Mouse (Mus musculus): ENCODE results near the gene Tkt.
"Not testable (repeated sequence)": the region's sequence is repeated elsewhere in the genome, so short reads cannot be mapped to it uniquely, and the experiment has no call there.

Gene Tkt

DNA sequence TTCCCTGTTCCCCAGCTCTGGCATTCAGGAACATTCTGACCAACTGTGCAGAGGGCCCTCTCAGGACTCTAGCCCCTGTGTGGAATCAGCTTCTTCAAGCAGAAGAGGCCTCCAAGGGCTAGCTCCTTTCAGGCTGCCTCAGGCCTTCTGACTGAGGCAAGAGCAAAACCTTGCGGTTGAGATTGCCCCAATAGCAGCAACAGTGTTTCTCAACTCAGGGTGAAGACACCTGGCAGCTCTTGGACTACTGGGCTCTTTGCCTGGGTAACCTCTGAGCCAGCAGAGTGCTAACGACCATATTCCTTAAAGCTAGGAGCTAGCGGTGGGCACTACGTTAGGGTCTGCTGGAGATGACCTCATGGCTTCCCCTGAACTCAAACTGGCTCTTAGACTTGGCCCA lies 5.0 kb downstream of the Tkt start:
- DNase-seq (ENCODE audit: low spot score), result no peak

DNA sequence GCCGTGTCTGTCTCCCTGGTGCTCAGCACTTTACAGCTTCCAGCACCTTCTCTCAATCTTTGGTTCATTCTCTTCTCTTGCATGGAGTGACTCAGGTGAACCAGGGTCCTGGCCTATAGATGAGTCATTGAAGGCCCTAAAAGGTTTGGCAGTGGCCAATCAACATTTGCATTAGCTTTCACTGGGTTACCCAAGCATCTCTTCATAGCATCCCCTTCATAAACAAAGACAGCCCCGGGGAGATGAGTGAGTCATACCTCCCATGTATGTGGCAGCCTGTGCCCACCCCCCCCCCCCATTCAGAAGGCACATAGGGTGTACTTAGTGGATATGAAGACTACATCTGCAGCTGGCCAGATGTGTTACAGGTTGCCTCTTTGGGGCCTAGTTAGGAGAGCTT lies 8.5 kb downstream of the Tkt start:
- no peak for DNase-seq (ENCODE audit: low spot score)

DNA sequence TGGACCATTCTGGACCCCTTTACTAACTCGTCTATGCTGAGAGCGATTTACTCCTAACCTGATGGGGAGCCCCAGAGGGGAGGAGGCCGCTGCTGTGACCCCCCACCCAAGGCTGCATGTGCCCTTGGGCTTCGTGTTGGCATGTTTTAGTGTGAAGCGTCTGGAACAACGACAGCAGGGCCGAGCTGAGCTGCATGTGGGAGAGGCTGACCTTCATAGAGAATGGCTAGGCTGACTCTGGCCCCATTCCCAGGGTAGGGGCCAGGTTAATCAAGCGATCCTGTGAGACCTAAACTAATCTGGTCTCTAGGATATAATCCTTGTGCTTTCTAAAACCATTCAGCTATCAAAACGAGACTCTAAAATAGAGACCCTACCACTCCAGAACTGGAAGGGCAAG lies 9.6 kb downstream of the Tkt start:
- DNase-seq (ENCODE audit: low spot score), result no peak

DNA sequence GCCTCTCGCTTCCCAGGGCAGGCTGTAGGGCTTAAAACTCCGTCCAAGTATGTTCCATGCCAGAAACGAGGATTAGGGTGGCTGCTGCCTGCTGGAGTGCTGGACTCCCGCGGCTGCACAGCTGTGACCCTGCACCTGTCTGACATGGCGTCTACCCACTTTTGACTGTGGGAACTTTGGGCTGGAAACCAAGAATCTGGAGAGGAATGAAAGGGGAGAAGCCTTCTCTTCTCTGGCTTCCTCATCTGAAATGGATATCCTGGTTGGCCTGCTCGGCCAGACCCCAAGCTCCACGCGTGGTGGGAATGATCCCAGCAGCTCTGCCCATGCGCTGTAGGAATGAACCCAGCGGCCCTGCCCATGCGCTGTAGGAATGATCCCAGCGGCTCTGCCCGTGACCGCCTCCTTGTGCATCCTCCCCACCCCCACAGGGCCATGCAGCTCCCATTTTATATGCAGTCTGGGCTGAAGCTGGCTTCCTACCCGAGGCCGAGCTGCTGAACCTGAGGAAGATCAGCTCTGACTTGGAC lies 11.2 kb downstream of the Tkt start:
- no peak for DNase-seq (ENCODE audit: low spot score)

DNA sequence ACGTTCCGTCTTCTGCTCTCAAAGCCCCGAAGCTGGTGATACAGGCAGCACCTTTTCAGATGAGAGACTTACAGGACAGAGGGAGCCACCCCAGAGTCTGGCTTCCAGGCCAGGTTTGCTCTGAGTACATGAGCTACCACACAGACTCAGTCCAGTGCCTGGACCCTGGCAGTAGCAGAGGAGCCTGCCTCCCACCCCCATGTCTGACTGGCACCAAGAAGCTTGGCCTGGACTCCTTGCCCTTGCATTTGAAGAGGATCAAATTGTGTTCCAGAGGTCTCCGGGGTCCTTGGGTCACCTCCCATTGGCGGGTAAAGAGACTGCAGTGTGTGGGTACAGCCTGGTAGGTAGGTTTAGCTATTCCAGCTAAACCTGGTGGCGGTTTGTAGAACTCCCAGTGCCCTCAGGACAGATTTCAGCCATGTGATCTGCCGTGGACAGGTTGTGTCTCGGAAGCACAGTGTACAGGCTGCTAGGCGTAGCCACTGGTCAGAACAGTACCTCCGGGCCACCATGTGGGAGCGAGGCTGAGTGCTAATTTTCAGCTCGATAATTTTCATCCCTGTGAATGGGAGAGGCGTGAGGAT lies 12.7 kb downstream of the Tkt start:
- no peak for DNase-seq (ENCODE audit: low spot score)

DNA sequence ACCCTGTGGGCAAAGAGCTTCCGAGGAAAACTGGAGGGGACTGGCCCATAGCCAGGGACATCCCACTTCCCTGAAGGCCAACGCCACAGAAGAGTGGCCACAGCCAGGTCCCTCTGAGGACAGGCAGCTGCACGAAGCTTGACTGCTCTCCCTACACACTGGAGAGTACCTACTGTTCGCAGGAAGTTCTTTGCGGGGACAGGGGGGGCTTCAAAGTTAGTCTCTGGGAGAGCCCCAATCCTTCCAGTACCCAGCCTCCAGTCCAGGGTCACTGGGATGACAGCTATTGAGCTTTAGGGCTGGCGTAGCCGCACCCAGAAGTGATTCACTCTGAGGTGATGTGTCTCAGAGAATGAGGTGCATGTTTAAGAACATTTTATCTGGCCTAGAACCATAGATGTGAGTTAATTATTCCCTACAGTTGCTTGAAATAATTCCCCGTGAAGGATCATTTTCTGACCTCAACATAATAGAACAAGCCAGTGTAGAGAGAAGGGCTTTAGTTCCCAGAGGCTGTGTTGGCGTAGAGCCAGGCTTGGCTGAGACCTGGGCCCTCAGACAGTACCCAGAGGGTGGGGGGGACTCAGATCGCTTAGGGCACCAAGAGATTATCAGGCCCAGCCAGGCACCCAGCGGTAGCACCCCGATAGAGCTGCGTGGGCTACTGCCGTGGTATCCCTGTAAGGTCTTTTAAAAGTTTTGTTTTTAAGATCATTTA lies 13.5 kb downstream of the Tkt start:
- no peak for DNase-seq (ENCODE audit: low spot score)

DNA sequence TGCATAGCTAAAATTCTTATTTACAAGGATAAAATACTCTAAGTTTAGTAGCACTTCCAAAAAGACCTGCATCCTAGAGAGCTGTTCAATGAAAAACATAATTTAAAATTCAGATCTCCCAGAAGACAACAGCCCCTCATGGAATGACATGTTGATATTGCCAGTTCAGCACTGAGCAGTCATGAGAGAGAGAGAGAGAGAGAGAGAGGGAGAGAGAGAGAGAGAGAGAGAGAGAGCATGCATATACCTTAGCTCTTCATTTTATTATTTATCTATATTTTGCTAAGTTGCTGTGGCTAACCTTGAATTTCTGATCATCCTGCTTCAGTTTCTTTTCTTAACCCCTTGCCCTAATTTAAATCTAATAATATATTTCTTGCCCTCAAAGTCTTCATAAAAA lies 14.2 kb downstream of the Tkt start:
- no peak for DNase-seq (ENCODE audit: low spot score)

DNA sequence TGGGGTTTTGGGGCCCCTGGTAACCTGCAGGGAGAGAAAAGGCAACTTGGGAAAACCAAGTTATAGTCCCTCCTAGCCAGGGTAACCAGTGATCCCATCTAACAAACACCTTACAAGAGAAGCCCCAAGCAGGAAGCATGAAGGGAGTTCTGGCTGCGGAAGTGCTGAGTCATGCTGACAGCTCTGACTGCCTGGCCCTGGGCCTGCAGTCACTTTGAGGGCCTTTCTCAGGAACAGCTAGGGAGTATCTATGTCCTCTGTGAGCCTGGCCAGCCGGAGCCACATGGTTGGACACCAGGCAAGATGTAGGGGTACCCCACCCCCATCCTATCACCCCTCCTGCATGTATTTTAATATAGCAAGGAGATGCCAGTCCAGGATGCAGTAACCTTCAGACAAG lies 16.3 kb downstream of the Tkt start:
- DNase-seq (ENCODE audit: low spot score), result no peak

DNA sequence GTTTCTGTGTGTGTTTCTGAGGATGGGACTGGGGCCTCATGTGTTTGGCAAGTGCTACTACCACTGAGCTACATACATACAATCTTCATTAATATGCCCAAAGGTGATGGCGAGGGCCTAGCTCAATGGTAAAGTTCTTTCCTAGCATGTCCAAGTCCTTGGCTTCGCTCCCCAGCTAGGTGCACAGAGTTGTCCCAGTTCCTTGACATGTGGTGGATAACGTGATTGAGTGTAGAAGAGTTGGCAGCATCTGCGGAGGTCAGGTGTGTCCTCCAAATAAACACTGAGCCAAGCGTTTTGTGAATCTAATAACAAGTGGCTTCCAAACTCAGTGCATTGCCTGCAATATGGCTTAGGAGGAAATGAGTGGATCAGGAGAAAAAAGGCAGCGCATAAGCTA lies 18.2 kb downstream of the Tkt start:
- DNase-seq (ENCODE audit: low spot score), result no peak

DNA sequence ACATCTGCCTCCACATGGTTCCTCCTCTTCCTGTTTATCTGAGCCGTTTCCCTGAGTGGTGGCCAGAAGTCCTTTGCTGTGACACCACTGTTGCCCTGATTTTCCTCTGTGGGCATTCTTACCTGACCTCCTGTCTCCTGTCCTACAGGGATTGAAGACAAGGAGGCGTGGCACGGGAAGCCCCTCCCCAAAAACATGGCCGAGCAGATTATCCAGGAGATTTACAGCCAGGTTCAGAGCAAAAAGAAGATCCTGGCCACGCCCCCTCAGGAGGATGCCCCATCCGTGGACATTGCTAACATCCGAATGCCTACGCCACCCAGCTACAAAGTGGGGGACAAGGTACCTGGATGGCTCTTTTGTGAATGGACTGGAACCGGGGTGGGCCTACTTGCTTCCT lies 19.9 kb downstream of the Tkt start:
- no peak for DNase-seq (ENCODE audit: low spot score)

DNA sequence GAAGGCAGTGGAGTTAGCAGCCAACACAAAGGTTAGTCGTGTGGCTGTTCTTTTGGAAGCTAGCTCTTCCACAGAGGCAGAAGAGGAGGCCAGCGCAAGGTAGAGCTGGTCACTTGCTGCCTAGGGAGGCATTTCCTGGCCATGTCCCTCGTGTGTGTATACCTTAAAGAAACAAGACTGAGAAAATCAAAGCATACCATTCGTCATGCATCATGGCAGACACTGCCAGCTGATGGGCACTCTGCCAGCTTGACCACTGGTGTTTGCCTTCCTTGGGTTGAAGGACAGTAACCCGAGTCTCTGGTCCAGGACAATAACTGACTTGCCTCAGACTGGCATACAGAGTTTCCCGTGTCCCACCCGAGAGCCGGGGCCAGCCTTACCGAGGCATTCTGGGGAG lies 22.1 kb downstream of the Tkt start:
- no peak for DNase-seq (ENCODE audit: low spot score)

DNA sequence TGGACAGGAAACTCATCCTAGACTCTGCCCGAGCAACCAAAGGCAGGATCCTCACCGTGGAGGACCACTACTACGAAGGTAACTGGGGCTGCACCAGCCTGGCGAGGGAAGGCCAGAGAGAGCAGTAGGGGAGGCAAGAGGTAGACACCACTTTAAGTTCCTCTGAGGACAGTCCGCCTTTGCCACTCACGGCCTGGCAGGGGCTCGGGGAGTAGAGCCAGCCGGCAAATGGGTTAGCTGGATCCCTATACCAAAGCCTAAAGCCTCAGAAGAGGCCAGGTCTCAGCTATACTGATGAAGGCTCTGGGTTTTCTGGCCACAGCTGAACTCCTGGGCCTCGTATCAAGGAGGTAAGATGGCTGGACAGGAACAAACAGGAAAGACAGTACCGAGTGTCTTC lies 24.1 kb downstream of the Tkt start:
- no peak for DNase-seq (ENCODE audit: low spot score)

DNA sequence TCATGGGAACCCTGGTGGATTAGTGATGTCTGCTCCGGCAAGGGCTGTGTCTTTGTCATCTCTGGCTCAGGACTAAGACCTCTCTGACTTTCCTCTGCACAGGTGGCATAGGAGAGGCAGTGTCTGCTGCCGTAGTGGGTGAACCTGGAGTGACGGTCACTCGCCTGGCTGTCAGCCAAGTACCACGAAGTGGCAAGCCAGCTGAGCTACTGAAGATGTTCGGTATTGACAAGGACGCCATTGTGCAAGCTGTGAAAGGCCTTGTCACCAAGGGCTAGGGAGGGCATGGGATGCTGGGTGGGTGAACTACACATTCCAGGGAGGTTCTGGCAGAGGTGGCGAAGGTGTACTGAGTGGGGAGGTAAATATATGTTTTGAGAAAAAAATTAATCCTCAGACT lies 25.1 kb downstream of the Tkt start:
- no peak for DNase-seq (ENCODE audit: low spot score)

DNA sequence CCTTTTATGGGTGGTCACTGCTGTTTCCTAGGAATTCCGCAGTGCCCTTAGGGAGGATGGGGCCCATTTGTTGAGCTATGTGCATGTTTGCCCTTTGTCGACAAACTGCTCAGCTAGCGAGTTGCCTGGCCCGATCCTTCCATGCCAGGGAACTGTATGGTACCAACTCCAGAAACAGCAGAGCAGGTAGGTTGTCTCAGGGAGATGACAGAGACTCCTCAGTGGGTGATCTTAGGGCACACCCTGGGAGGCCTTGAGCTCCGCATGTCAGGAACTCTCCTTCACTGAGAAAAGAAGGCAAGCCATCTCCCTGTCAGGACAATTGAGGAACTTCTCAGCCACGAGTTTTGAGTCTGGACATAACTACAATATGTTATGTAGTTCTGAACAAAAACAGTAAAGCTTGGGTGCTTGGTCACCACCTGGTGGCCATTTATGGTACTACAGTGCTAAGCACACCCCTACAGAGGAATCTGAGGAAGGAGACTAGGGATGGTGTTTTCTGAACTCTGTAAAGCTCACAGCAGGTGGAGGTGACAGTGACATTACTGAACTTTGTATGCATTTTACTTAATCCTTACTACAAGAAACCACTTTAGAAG lies 25.9 kb downstream of the Tkt start:
- peak; percentile 77 for DNase-seq (ENCODE audit: low spot score)

DNA sequence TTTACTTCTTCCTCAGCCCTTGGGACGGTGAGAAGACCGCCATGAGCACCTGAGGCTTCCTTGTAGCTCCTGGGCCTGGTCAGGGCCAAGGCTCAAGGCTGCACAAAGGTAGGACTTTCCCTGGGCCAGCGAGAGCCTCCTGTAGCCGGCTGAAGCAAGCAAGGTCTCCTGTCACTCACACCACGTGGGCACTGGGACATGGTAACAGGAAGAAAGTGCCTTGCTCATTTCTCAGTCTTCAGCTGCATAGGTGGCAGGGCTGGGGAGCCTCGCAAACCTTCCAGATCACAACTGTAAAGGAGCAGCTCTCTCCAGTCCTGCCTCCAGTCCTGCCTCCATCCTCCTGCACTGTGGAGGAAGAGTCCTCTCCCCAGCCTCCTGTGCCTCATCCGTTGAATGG lies 27.6 kb downstream of the Tkt start:
- no peak for DNase-seq (ENCODE audit: low spot score)

DNA sequence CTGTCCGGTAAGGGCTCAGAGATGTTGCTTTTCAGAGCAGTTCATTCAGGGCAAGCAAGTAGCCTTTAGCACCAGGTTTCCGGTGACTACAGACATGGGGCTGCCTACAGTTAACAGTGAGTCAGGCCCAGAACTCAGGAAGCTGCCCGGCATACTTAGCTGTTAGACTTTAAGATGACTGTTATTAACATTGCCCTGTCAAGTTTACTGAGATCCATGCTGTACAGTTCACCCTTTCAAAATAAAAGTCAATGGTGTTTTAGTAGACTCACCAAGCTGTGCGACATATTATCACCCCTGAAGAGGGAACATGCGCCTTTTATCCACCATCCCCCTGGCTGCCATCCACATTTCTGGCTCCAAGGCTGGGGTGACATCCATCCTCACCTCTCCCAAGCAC lies 28.1 kb downstream of the Tkt start:
- no peak for DNase-seq (ENCODE audit: low spot score)

DNA sequence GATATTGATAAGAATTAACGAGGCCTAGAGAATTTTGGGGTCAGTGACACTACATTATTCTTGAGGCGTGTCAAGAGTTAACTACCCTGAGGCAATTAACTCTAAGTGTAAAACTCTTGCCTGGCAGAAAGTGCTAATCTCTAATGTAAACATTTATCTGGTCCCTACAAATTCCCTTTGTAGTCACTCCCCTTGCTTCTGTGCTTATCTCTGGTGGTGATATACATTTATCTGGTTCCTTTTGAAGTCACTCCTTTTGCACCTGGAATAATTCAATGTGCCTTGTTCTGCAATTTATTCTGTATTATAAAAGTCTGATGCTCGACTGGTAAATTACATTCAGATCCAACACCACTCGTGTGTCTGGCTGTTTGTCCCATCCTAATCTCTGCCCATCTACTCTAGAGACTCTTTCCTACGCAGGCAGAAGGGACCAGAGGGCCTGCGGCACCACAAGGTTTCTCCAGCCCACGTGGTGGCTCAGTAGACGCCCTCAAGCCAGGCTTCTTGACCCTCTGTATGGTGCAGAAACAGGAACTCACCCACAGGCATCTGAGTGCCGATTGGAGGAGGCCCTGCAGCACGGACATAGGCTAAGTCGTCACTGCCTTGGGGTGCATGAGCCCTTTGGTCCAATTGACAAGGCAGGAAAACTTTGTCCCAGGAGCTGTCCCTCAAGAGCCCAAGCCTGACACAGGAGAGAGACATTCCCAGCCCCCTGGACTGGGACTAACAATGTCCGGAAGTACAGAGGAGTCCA lies 29.3 kb downstream of the Tkt start:
- not testable (repeated sequence) for DNase-seq (ENCODE audit: low spot score)

DNA sequence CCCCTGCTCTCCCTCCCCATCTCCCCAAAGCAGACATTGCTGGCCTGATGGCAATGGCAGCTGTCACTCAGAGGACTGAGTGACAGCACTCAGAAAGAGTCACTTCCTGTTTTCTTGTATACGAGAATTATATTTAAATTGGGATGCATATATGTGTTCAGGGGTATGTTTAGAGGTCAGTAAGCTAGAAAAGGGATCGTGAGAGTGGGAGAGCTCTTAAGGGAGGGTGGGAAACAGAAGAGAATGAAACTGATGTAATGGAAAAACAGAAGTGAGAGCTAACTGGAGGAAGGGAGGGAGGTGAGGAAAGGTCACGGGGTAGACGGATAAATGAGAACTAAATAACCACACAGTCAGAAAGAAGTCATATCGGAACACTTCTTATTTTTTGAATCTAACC lies 31.0 kb downstream of the Tkt start:
- no peak for DNase-seq (ENCODE audit: low spot score)

DNA sequence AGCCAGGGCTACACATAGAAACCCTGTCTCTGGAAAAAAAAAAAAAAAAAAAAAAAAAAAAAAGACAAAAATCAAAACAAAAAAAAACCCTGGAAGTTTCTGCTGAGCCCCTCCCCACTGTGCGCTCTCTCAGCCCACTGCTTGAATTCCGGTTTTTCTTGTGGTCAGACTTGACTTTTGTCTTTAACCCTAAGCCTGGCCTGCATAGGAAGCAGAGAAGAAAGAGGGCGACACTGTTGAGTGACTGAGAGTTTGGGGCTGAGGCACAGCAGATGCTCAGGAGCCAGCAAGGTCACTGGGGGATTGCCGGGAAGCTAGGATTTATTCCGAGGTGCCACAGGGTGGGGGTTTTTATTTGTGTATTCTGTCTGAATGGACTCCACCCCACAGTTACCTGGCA lies 31.7 kb downstream of the Tkt start:
- DNase-seq (ENCODE audit: low spot score), result no peak

DNA sequence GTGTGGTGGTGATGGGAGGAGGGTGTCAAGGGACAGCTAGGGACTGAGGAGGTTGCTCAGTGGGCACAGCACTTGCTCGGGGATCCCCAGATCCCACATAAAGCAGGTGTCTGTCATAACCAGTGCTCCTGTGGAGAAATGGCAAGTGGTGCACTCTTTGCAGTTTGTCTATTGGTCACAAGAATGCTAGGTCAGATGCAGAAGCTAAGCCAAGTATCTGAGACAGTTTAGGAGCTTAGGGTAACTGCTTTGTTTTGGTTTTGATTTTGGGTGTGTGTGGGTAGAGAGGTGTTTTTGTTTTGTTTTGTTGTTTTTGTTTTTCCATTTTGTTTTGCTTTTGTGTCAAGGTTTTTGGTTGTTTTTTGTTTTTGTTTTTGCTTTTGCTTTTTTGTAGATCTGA lies 33.1 kb downstream of the Tkt start:
- no peak for DNase-seq (ENCODE audit: low spot score)

DNA sequence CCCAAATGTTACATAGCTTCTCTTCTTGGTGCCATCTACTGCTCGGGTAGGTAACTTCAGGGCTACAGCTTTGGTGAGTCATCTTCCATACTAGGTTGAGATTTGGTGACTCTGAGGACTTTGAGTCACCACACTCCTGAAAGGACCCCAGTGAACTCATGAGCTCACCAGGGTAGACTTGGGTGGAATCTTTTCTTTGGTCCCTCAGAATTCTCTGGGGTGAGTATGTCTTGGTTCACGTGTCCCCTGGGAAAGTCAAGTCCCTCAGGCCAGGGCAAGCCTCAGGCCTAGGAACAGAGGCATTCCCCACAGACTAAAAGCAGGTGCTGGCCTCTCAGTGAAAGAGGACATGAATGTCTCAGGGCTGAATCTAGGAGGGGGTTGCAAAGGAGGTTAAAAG lies 35.9 kb downstream of the Tkt start:
- no peak for DNase-seq (ENCODE audit: low spot score)

DNA sequence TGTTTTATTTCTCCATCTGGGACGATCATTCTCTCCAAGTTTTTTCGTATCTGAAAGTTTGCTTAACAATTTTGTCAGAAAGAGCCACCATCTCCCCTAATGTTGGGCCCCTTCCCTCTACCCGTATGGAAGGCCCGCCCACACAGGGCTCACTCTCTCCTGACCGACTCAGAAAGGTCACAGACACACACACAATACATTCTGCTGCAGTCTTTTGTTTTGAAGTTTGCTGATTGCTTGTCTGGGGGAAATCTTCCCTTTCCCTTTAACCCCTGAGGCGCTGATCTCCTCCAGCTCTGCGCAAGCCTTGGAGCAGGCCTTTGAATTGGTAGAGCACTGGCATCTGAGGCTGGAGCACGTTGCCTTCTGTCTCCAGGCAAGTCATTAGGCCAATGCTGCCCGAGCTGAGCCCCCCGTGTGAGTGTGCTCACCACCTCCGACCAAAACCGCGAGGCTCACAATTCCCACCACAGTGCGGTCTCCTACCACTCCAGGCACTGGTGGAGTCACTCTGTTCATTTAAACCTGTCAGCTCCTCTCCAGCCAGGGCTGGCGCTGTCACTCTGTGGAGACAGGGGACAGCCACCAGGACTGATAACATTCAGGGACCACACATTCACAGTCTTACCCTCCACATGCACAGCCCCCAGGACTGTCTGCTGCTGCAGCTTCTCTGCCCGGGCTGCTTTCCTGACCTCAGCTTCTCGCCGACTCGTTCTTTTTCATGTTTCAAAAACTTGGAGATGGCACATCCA lies 36.5 kb downstream of the Tkt start:
- no peak for DNase-seq (ENCODE audit: low spot score)
